Comparison of ENCODE assay signal across 8 mouse cellular contexts in genomic region chr13:53688489-53688888, GRCm38 (mm10).
DNase-seq lines count a peak whose midpoint lies in the region; ATAC-seq and TF ChIP-seq lines count a peak whose summit lies in the region.

No protein-coding gene starts in this region.

- peaks cover 9% of the 10 kb centered on the region for H3K4me1 ChIP-seq in forebrain, embryonic 16.5 days (replicated peaks; ENCODE audit: control insufficient read depth, insufficient read depth, low read length)
- peaks cover 3% of the 10 kb centered on the region; the same call in 1 of the 2 replicates for H3K4me1 ChIP-seq in hindbrain, embryonic 12.5 days
- no peaks in the 10 kb centered on the region for H3K4me1 ChIP-seq in lung, postnatal 0 days (ENCODE audit: insufficient read depth, low read depth, low read length)

- no peak for TF ChIP-seq EP300 in lung, postnatal 0 days (IDR thresholded peaks at IDR 0.05)

- peaks cover 2% of the 10 kb centered on the region; the same call in 1 of the 2 replicates for H3K27me3 ChIP-seq in forebrain, embryonic 16.5 days (replicated peaks; ENCODE audit: control insufficient read depth, insufficient read depth, low read length)
- H3K27me3 ChIP-seq in hindbrain, embryonic 12.5 days = peaks cover 5% of the 10 kb centered on the region; the same call in 1 of the 2 replicates
- H3K27me3 ChIP-seq in lung, postnatal 0 days (replicated peaks; ENCODE audit: insufficient read depth, low read length) = no peaks in the 10 kb centered on the region

- H3K4me2 ChIP-seq in forebrain, embryonic 16.5 days (ENCODE audit: low read length) = no peak overlapping the region
- H3K4me2 ChIP-seq in hindbrain, embryonic 12.5 days (replicated peaks) = peak overlapping the region; percentile 5; the same call in 1 of the 2 replicates
- 0 out of 2 replicates have a peak overlapping the region, but pooled peaks have one; percentile 11 for H3K4me2 ChIP-seq in lung, postnatal 0 days (replicated peaks; ENCODE audit: low read depth, low read length)

- no peak overlapping the region for H3K27ac ChIP-seq in forebrain, embryonic 16.5 days (ENCODE audit: low read length)
- no peak overlapping the region for H3K27ac ChIP-seq in hindbrain, embryonic 12.5 days
- no peak overlapping the region for H3K27ac ChIP-seq in lung, postnatal 0 days (ENCODE audit: low read length)

- 10% methylated on average over 13 of the region's 13 CpGs for WGBS in forebrain, embryonic 16.5 days
- 14% methylated on average over 13 of the region's 13 CpGs for WGBS in hindbrain, embryonic 12.5 days
- WGBS in lung, postnatal 0 days = 7% methylated on average over 13 of the region's 13 CpGs

- ATAC-seq in forebrain, embryonic 16.5 days = peak; percentile 64
- no peak for ATAC-seq in hindbrain, embryonic 12.5 days (ENCODE audit: low FRiP score)
- ATAC-seq in lung, postnatal 0 days = no peak; the same call in 1 of the 2 replicates

- H3K4me3 ChIP-seq in forebrain, embryonic 16.5 days (replicated peaks; ENCODE audit: low read length) = no peak overlapping the region
- no peak overlapping the region for H3K4me3 ChIP-seq in hindbrain, embryonic 12.5 days
- no peak overlapping the region for H3K4me3 ChIP-seq in lung, postnatal 0 days (ENCODE audit: low read depth, low read length)

- peak; percentile 91 for TF ChIP-seq CTCF in lung, postnatal 0 days (IDR thresholded peaks at IDR 0.05)

- DNase-seq in Muller cell, postnatal 12 days (ENCODE audit: inconsistent ontology term) = peak; percentile 75
- DNase-seq in cerebellum, adult 11-12 months = peak; percentile 10
- peak; percentile 93 to 94 for DNase-seq in layer of hippocampus, postnatal 10 days (ENCODE audit: low spot score in 2 of 2)
- peak; percentile 75 for DNase-seq in lung, postnatal 0 days (ENCODE audit: low spot score)
- DNase-seq in retina, postnatal 7 days (ENCODE audit: low read depth, low spot score) = peak; percentile 67
- DNase-seq in B cell, adult 2 months = no peak

- no peaks in the 10 kb centered on the region for H3K36me3 ChIP-seq in forebrain, embryonic 16.5 days (ENCODE audit: control insufficient read depth, insufficient read depth)
- H3K36me3 ChIP-seq in hindbrain, embryonic 12.5 days = no peaks in the 10 kb centered on the region
- no peaks in the 10 kb centered on the region for H3K36me3 ChIP-seq in lung, postnatal 0 days (ENCODE audit: insufficient read depth, low read length)

- no peaks in the 10 kb centered on the region for H3K9me3 ChIP-seq in forebrain, embryonic 16.5 days (ENCODE audit: control insufficient read depth, low read length)
- H3K9me3 ChIP-seq in hindbrain, embryonic 12.5 days (replicated peaks) = no peaks in the 10 kb centered on the region
- no peaks in the 10 kb centered on the region for H3K9me3 ChIP-seq in lung, postnatal 0 days (ENCODE audit: low read length)

- H3K9ac ChIP-seq in forebrain, embryonic 16.5 days (replicated peaks; ENCODE audit: low read depth, low read length) = no peak overlapping the region
- no peak overlapping the region for H3K9ac ChIP-seq in hindbrain, embryonic 12.5 days
- no peak overlapping the region for H3K9ac ChIP-seq in lung, postnatal 0 days (replicated peaks; ENCODE audit: low read depth)

Comparison
In these comparisons a context has a peak if more than half of its experiments do, and no peak if none do; other contexts are left out.
1. DNase-seq: peak in Muller cell, postnatal 12 days (single experiment), cerebellum, adult 11-12 months (single experiment), layer of hippocampus, postnatal 10 days (2 of 2), lung, postnatal 0 days (single experiment) and retina, postnatal 7 days (single experiment); none in B cell, adult 2 months (0 of 2).